In genomic region chr9:120191362-120192098, GRCm38 (mm10) we compare ENCODE assay signal across 8 mouse cellular contexts. TPM values are rescaled to one million over a fixed set of nuclear protein-coding genes. Genes with fewer than 3 reads are reported as not detected.
DNase-seq lines count a peak whose midpoint lies in the region; ATAC-seq lines count a peak whose summit lies in the region.

No protein-coding gene starts in this region.

- ATAC-seq in forebrain, embryonic 16.5 days, result peak; percentile 92
- ATAC-seq in hematopoietic stem cell, adult 5-6 weeks (replicated peaks in 1 of 2; ENCODE audit: insufficient read depth in 1 of 2, low FRiP score in 2 of 2, low TSS enrichment in 1 of 2, low read depth in 1 of 2, poor library complexity in 2 of 2, severe bottlenecking in 2 of 2), result peak; percentile 29 to 71; a peak in 1 of 4 replicates
- no peak; the same call in 1 of the 2 replicates for ATAC-seq in lung, embryonic 15.5 days (ENCODE audit: borderline replicate concordance, extremely low read depth, low FRiP score, low TSS enrichment)

- WGBS in forebrain, embryonic 16.5 days, result 26% methylated on average over 21 of the region's 21 CpGs
- 25% methylated on average over 21 of the region's 21 CpGs for WGBS in lung, embryonic 15.5 days

- no peaks in the 10 kb centered on the region for H3K9me3 ChIP-seq in forebrain, embryonic 16.5 days (ENCODE audit: control insufficient read depth, low read length)
- no peaks in the 10 kb centered on the region for H3K9me3 ChIP-seq in lung, embryonic 15.5 days

- peak overlapping the region; percentile 54 for H3K4me2 ChIP-seq in forebrain, embryonic 16.5 days (ENCODE audit: low read length)
- peak overlapping the region; percentile 65 for H3K4me2 ChIP-seq in lung, embryonic 15.5 days

- no peaks in the 10 kb centered on the region for H3K4me1 ChIP-seq in forebrain, embryonic 16.5 days (replicated peaks; ENCODE audit: control insufficient read depth, insufficient read depth, low read length)
- H3K4me1 ChIP-seq in lung, embryonic 15.5 days, result 0 out of 2 replicates have a peak, but pooled peaks cover 3% of the 10 kb centered on the region

- H3K4me3 ChIP-seq in forebrain, embryonic 16.5 days (replicated peaks; ENCODE audit: low read length), result peak overlapping the region; percentile 39
- H3K4me3 ChIP-seq in lung, embryonic 15.5 days, result peak overlapping the region; percentile 36

- no peaks in the 10 kb centered on the region for H3K36me3 ChIP-seq in forebrain, embryonic 16.5 days (ENCODE audit: control insufficient read depth, insufficient read depth)
- H3K36me3 ChIP-seq in lung, embryonic 15.5 days, result no peaks in the 10 kb centered on the region

- peak overlapping the region; percentile 35 for H3K9ac ChIP-seq in forebrain, embryonic 16.5 days (replicated peaks; ENCODE audit: low read depth, low read length)
- no peak overlapping the region for H3K9ac ChIP-seq in lung, embryonic 15.5 days

- H3K27me3 ChIP-seq in forebrain, embryonic 16.5 days (replicated peaks; ENCODE audit: control insufficient read depth, insufficient read depth, low read length), result no peaks in the 10 kb centered on the region
- no peaks in the 10 kb centered on the region for H3K27me3 ChIP-seq in lung, embryonic 15.5 days

- DNase-seq in MEL-GATA-1-ER (ENCODE audit: extremely low read depth, low read depth), result peak; percentile 24
- peak; percentile 81 to 88 for DNase-seq in cerebellum, adult 18-20 months
- DNase-seq in layer of hippocampus, adult 8-10 months (ENCODE audit: low spot score in 2 of 2), result peak; percentile 71 to 92
- DNase-seq in ovary, postnatal 10 days (ENCODE audit: low spot score), result peak; percentile 78
- DNase-seq in thymus, postnatal 25 days, result peak; percentile 66

- no peak overlapping the region for H3K27ac ChIP-seq in forebrain, embryonic 16.5 days (ENCODE audit: low read length)
- no peak overlapping the region for H3K27ac ChIP-seq in lung, embryonic 15.5 days

RNA-seq across cellular contexts. Expression of gene Mobp, which starts 42.0 kb away (rescaled TPM):
- polyA plus RNA-seq in forebrain, embryonic 16.5 days (2015; fragmentation: Nextera tagmentation; extraction: Ambion mirVana), result 0.13 TPM in 1 of 2 replicates, not detected in the other
- not detected in 2 replicates for total RNA-seq in hematopoietic stem cell, adult 5-6 weeks (2017)
- total RNA-seq in layer of hippocampus, adult 8-10 months (2022), result 100 to 1,000 TPM; 395 to 477 (median 422) TPM
- not detected in 2 replicates for polyA plus RNA-seq in lung, embryonic 15.5 days (2015; fragmentation: Nextera tagmentation; extraction: Ambion mirVana)

Comparison
In these comparisons a context has a peak if more than half of its experiments do, and no peak if none do; other contexts are left out.
1. DNase-seq: peak in every context shown above with its lines; median percentile 84 in cerebellum, adult 18-20 months; 82 in layer of hippocampus, adult 8-10 months; 78 in ovary, postnatal 10 days; 66 in thymus, postnatal 25 days; 24 in MEL-GATA-1-ER.
2. RNA of gene Mobp, which starts 42.0 kb away (total RNA-seq): 395 to 477 TPM in layer of hippocampus, adult 8-10 months; not detected in hematopoietic stem cell, adult 5-6 weeks; every median in the first group is over 100 times any median in the second.